Mouse (Mus musculus) midbrain, embryonic 15.5 days (tissue): ENCODE measurements at regions not wholly inside any gene's neighbourhood (a gene's known extent, or its start where the extent isn't known, plus 50 kb on each side); places are given as distances from the start of the nearest gene placed in this dataset.

Experiments
- ATAC-seq: fragments of 200-750 bp; cut with Nextera tagmentation; replicated peaks from 2 replicates; pipeline ENCODE4 v1.8.0; 2017; ENCODE audit warnings: moderate TSS enrichment
- H3K27ac ChIP-seq: fragments of 300-500 bp; sonication (generic); 2 replicates; pipeline ENCODE4 v1.5.1; 2015; ENCODE audit warnings: mild to moderate bottlenecking, inconsistent platforms
- H3K27me3 ChIP-seq: fragments of 300-500 bp; sonication (generic); replicated peaks from 2 replicates; pipeline ENCODE4 v1.6.1; 2015; ENCODE audit warnings: inconsistent platforms
- H3K36me3 ChIP-seq: fragments of 300-500 bp; sonication (generic); replicated peaks from 2 replicates; pipeline ENCODE4 v1.6.1; 2015; ENCODE audit warnings: inconsistent platforms
- H3K4me1 ChIP-seq: fragments of 300-500 bp; sonication (generic); 2 replicates; pipeline ENCODE4 v1.6.1; 2015; ENCODE audit warnings: inconsistent platforms
- H3K4me2 ChIP-seq: fragments of 300-500 bp; sonication (generic); 2 replicates; pipeline ENCODE4 v1.6.1; 2015; ENCODE audit warnings: inconsistent platforms, mild to moderate bottlenecking, moderate library complexity
- H3K4me3 ChIP-seq: fragments of 300-500 bp; sonication (generic); 2 replicates; pipeline ENCODE4 v1.5.1; 2015; ENCODE audit warnings: mild to moderate bottlenecking, inconsistent platforms
- H3K9ac ChIP-seq: fragments of 300-500 bp; sonication (generic); 2 replicates; pipeline ENCODE4 v1.6.1; 2015; ENCODE audit warnings: mild to moderate bottlenecking, inconsistent platforms
- H3K9me3 ChIP-seq: fragments of 300-500 bp; sonication (generic); 2 replicates; pipeline ENCODE4 v1.6.1; 2016; ENCODE audit warnings: inconsistent platforms
- WGBS: fragments of 180-500 bp; shearing (Covaris S2); methylation state at CpG from one replicate; pipeline ENCODE4 v1.1.7; 2015; ENCODE audit warnings: mixed read lengths; 5-methylcytosine and 5-hydroxymethylcytosine counted together

DNA sequence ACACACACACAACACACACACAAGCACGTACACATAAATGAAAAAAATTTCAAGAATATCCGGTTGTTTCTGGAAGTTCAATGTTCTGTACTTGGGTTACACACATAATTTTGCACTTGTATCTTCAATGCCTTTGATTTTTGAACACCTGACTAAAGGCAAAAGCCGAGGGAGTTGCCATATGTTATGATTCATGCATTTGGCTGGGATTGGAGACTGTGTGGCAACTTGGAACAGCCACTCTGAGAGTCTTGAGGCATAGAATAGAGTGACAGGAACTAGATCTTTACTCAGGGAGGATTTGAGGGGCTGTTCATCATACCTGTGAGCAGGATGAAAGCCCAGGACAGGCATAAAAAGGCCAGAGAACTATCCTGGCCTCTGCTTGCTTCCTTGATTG lies 112.5 kb upstream of the Hmgn3 start:
- H3K36me3 ChIP-seq: no peaks in the 10 kb centered on the region
- ATAC-seq: no peak
- H3K27ac ChIP-seq: no peak overlapping the region
- H3K4me3 ChIP-seq: no peak overlapping the region
- H3K9ac ChIP-seq: no peak overlapping the region
- H3K4me2 ChIP-seq: no peak overlapping the region
- WGBS: 84% methylated on average over 3 of the region's 3 CpGs
- no peaks in the 10 kb centered on the region for H3K9me3 ChIP-seq
- H3K4me1 ChIP-seq: no peaks in the 10 kb centered on the region
- no peaks in the 10 kb centered on the region for H3K27me3 ChIP-seq

DNA sequence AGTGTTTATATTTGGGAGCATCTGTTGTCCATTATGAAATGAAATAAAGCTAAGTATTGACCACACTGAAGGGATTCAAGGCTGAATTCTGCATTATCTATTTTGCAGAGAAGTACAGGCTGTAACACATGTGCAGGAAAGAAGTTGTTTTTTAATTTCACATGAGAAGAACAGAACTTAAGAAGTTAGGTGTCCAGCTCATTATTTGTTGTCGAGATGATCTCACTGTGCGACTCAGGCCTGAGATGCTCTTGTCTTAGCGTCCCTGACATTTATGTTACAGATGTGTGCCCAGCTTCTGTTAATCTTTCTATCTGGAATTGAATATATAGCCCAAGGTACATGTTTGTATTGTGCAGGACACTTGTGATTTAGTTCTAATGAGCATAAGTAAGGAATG lies 112.0 kb upstream of the Hmgn3 start:
- 87% methylated on average over 3 of the region's 3 CpGs for WGBS
- no peaks in the 10 kb centered on the region for H3K27me3 ChIP-seq
- H3K4me1 ChIP-seq: no peaks in the 10 kb centered on the region
- no peak overlapping the region for H3K4me2 ChIP-seq
- no peak overlapping the region for H3K9ac ChIP-seq
- no peak overlapping the region for H3K4me3 ChIP-seq
- H3K36me3 ChIP-seq: no peaks in the 10 kb centered on the region
- no peaks in the 10 kb centered on the region for H3K9me3 ChIP-seq
- no peak overlapping the region for H3K27ac ChIP-seq
- ATAC-seq: no peak

DNA sequence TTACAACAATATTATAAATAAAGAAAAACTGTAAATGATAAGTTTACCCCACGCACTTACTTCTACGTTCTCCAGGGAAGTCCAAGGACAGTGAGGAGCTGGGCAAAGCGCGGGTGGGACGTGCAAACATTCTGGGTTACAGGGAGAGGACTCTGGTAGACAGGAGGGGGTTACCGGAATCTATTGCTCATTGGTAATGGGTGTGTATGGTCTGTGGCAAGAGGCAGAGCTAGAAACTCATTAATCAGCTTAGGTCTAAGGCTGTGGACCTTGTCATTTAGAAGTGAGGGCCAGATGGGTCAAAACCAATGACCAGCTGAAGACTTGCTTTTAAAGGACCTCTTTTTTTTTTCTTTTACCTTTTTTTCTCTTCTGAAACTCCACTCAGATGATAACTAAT lies 107.9 kb upstream of the Hmgn3 start:
- H3K36me3 ChIP-seq: no peaks in the 10 kb centered on the region
- no peak overlapping the region for H3K4me3 ChIP-seq
- ATAC-seq: no peak
- H3K27ac ChIP-seq: no peak overlapping the region
- no peaks in the 10 kb centered on the region for H3K27me3 ChIP-seq
- no peaks in the 10 kb centered on the region for H3K9me3 ChIP-seq
- no peak overlapping the region for H3K9ac ChIP-seq
- H3K4me1 ChIP-seq: no peaks in the 10 kb centered on the region
- H3K4me2 ChIP-seq: no peak overlapping the region
- 92% methylated on average over 6 of the region's 6 CpGs for WGBS

DNA sequence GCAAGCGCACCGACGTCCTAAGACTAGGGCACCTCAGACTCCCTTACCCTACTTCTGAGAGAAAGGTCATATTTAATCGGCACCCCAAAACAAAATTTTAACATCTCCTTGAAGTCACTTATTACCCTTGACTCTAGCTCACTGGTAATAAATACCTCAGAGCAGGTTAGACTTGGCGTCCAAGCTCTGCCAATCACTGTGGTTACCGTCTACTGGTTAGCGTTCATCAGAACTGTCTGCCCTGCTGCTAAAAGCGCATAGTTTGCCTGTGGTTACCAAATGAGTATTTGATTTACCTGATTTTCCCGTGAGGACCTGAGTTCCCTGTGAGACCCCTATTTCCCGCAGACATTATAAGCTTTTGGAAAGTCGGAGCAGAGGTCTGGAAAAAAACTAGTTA lies 107.3 kb upstream of the Hmgn3 start:
- WGBS: 94% methylated on average over 11 of the region's 11 CpGs
- no peak for ATAC-seq
- Histone ChIP-seq H3K27me3 (no peaks in the 10 kb centered on the region), H3K4me1 (no peaks in the 10 kb centered on the region), H3K9me3 (no peaks in the 10 kb centered on the region), H3K4me2 (no peak overlapping the region), H3K27ac (no peak overlapping the region), H3K4me3 (no peak overlapping the region), H3K9ac (no peak overlapping the region), H3K36me3 (no peaks in the 10 kb centered on the region)

DNA sequence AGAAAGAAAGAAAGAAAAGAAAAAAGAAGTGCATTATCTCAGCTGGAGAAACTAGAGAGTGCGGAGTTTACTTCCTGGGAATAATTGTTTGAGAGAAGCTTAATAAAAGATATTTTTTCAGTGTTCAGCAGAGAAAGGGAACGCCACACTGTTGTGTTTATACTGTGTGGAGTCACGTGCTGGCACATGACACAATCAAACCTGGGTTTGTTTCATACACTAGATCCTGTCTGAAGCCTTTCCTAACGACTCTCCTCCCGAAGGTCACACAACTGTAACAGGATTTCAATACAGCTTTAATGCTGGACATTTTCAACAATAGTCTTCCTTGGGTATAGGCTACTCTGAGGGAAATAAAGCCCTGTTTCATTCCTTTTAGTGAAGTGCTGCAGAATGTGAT lies 105.3 kb upstream of the Hmgn3 start:
- H3K4me1 ChIP-seq: no peaks in the 10 kb centered on the region
- H3K27ac ChIP-seq: no peak overlapping the region
- no peak overlapping the region for H3K9ac ChIP-seq
- H3K4me2 ChIP-seq: no peak overlapping the region
- no peaks in the 10 kb centered on the region for H3K9me3 ChIP-seq
- no peaks in the 10 kb centered on the region for H3K36me3 ChIP-seq
- WGBS: 51% methylated on average over 5 of the region's 5 CpGs
- ATAC-seq: no peak
- no peak overlapping the region for H3K4me3 ChIP-seq
- no peaks in the 10 kb centered on the region for H3K27me3 ChIP-seq

DNA sequence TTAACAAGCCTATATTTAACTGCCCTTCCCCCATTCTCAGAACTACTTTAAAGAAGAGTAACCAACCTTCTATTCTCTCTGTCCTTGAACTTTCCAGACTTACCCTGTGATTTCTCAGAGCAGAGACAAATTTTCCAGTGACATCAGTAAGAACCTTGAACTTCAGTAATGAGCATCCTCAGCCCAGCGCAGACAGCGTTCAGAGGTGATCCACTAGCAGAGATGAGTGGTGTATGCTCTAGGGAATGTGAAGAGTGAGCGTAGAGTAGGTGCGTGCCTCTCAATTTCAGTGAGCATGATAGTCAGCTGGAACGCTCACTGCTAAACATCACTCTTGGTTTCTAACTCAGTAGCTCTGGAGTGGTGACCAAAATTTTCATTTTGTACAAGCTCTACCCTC lies 103.4 kb upstream of the Hmgn3 start:
- no peaks in the 10 kb centered on the region for H3K9me3 ChIP-seq
- no peaks in the 10 kb centered on the region for H3K27me3 ChIP-seq
- H3K4me3 ChIP-seq: no peak overlapping the region
- no peaks in the 10 kb centered on the region for H3K36me3 ChIP-seq
- no peak overlapping the region for H3K4me2 ChIP-seq
- H3K9ac ChIP-seq: no peak overlapping the region
- H3K4me1 ChIP-seq: no peaks in the 10 kb centered on the region
- H3K27ac ChIP-seq: no peak overlapping the region
- ATAC-seq: no peak
- WGBS: 94% methylated on average over 5 of the region's 5 CpGs

DNA sequence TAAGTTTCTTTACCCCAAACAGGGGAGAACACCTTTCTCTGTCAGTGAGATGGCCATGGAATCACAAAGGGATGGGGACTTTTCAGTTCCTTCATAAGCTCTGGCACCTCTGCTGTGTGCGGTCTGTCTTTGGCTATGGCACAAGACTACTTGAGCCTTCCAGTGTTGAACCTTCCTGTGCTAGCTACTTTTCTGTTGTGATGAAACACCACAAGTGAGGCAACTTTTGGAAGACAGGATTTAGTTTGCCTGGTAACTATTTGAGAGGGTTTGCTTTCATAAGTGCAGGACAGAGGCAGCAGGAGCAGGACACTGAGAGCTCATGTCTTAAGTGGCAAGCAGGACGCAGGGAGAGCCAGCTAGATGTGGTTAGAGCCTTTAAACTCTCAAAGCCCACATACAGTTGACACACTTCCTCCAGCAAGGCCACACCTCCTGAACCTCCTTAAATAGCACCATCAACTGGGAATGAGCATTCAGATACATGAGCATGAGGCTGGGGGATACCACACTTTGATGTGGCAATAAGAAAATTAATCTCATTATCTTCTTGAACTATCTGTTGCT lies 101.8 kb upstream of the Hmgn3 start:
- ATAC-seq: no peak
- Histone ChIP-seq H3K36me3 (no peaks in the 10 kb centered on the region), H3K27ac (no peak overlapping the region), H3K27me3 (no peaks in the 10 kb centered on the region), H3K9ac (no peak overlapping the region), H3K9me3 (no peaks in the 10 kb centered on the region), H3K4me3 (no peak overlapping the region), H3K4me2 (no peak overlapping the region), H3K4me1 (no peaks in the 10 kb centered on the region)
- 93% methylated on average over 2 of the region's 2 CpGs for WGBS

DNA sequence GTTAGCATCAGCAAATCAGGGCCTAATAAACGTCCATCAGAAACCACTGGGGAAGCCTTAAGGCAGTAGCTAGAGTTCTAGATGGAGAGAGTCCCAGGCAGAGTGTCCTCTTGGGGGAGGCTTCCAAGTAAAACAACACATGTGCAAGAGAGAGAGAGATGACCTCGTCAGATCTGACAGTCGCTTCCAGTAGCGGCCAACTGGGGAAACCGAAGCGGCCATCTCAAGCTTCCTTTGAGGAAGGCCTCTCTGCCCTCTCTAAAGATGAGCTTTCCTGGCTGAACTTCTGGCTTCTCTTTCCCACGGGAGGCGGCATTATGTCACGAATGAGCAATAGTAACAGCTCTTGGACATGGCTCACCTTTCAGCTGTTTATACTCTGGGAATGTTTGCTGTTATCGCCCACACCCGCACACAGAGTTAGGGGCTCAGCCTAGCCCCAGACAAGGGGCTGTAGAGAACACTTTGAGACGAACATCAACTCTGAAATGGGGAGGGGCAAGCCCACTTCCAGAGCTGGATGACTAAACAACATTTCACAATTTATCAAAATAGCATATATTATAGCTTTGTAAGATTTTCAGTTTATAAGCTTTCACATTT lies 100.7 kb upstream of the Hmgn3 start:
- Histone ChIP-seq H3K27ac (no peak overlapping the region), H3K36me3 (no peaks in the 10 kb centered on the region), H3K9ac (no peak overlapping the region), H3K4me2 (no peak overlapping the region), H3K4me3 (no peak overlapping the region), H3K4me1 (no peaks in the 10 kb centered on the region), H3K27me3 (no peaks in the 10 kb centered on the region), H3K9me3 (no peaks in the 10 kb centered on the region)
- WGBS: 78% methylated on average over 12 of the region's 12 CpGs
- ATAC-seq: no peak

DNA sequence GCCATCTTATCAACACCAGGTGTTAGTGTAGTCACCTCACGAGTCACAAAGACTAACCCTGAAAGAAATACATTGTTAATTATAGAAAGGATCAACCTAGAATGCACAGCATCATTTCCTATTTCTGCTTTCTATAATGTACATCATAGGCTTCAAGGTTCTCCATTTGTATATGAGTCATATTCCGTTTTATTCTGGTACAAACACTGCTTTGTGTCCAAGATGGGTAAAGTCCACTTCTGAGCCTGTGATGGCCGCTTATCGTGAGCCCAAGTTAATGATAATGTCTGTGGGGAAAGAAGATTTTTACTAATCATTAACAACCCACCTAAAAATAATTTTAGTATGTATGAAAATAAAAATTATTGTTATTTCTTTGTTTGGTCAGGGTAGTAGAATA lies 94.6 kb upstream of the Hmgn3 start:
- Histone ChIP-seq H3K4me2 (no peak overlapping the region), H3K9me3 (no peaks in the 10 kb centered on the region), H3K27ac (no peak overlapping the region), H3K4me1 (no peaks in the 10 kb centered on the region), H3K4me3 (no peak overlapping the region), H3K9ac (no peak overlapping the region), H3K27me3 (no peaks in the 10 kb centered on the region), H3K36me3 (no peaks in the 10 kb centered on the region)
- WGBS: 94% methylated on average over 4 of the region's 4 CpGs
- no peak for ATAC-seq

DNA sequence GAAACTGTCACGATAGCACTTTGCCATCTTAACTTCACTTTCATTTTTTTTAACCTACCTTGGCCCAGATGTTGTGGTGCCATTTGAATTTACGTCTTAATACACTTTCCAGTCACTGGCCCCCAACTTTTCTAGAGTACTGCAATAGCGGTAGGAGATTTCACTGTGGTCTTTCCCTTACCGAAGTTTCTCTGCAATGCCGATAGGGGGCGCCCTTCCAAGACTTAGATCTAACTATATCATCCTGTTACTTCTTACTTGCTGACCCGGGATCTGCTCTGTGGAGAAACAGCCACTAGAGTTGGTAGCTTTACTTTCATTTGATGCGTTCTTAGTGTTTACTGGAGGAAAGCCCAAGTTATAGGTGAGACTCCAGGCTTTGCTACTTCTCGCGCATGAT lies 92.6 kb upstream of the Hmgn3 start:
- Histone ChIP-seq H3K27me3 (no peaks in the 10 kb centered on the region), H3K4me3 (no peak overlapping the region), H3K9me3 (no peaks in the 10 kb centered on the region), H3K4me2 (no peak overlapping the region), H3K9ac (no peak overlapping the region), H3K4me1 (no peaks in the 10 kb centered on the region), H3K27ac (no peak overlapping the region), H3K36me3 (no peaks in the 10 kb centered on the region)
- 84% methylated on average over 10 of the region's 10 CpGs for WGBS
- no peak for ATAC-seq

DNA sequence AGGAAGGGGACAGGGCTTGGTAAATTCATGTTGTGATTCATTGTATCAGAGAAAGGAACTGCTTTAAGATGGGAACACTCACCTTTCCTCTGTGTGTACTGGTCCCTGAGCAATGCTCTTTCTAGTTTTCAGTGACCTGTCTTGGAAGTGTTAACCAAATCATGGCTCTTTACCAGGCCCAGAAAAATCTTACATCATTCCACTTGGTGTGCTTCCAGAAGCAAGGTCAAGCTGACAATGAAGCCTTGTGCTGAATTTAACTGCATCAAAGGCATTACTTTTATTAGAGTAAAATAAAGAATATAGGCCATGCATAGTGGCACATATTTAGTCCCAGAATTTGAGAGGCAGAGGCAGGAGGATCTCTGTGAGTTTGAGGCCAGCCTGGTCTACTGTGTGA lies 75.4 kb upstream of the Hmgn3 start:
- Histone ChIP-seq H3K4me2 (no peak overlapping the region), H3K4me1 (no peaks in the 10 kb centered on the region), H3K27me3 (no peaks in the 10 kb centered on the region), H3K36me3 (no peaks in the 10 kb centered on the region), H3K4me3 (no peak overlapping the region), H3K9me3 (no peaks in the 10 kb centered on the region), H3K27ac (no peak overlapping the region), H3K9ac (no peak overlapping the region)
- ATAC-seq: no peak

DNA sequence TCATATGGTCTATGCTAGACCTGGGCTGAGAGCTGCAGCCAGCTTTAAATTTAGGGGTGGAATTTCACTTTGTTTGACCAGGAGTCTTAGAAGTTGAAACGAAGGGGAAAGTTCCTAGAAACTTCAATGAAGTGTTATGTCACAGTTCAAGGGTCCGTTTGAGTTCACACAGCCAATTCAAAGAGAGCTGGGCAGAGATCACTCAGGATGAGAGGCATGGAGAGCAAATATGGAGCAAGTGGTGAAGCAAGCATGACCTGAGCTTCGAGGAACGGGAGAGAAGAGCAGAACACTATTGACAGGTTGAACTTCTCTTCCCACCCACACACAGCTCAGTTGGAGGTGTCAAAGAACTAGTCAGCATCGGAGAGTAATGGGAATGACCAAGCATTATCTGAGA lies 56.1 kb upstream of the Hmgn3 start:
- no peak overlapping the region for H3K9ac ChIP-seq
- H3K27me3 ChIP-seq: no peaks in the 10 kb centered on the region
- no peak overlapping the region for H3K4me2 ChIP-seq
- H3K4me3 ChIP-seq: no peak overlapping the region
- no peaks in the 10 kb centered on the region for H3K36me3 ChIP-seq
- no peak for ATAC-seq
- 81% methylated on average over 5 of the region's 5 CpGs for WGBS
- H3K27ac ChIP-seq: no peak overlapping the region
- no peaks in the 10 kb centered on the region for H3K9me3 ChIP-seq
- no peaks in the 10 kb centered on the region for H3K4me1 ChIP-seq

DNA sequence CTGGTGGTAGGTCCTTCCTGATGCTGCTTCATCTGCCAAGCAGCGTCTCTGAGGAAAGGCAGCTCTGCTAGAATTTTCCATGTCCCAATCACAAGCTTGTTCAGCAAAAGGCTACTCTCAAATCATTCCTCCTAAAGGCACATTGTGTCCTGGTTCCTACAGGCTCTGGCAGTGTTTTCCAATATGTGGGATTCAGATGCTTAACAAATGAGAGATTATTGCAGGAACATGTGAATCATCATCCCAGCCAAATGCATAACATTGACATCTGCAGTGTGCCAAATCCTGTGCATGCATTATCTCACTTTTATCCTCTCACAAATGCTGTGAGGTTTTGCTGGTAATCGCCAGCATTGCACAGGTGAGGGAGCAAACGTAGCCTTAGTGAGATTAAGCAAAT lies 53.3 kb upstream of the Hmgn3 start:
- Histone ChIP-seq H3K4me1 (no peaks in the 10 kb centered on the region), H3K9ac (no peak overlapping the region), H3K4me2 (no peak overlapping the region), H3K9me3 (no peaks in the 10 kb centered on the region), H3K27ac (no peak overlapping the region), H3K4me3 (no peak overlapping the region), H3K27me3 (no peaks in the 10 kb centered on the region), H3K36me3 (no peaks in the 10 kb centered on the region)
- 83% methylated on average over 3 of the region's 3 CpGs for WGBS
- no peak for ATAC-seq
